Mouse (Mus musculus) heart, adult 2 months (tissue): ENCODE results near the gene Ccr7. TPM values are rescaled to one million over a fixed set of nuclear protein-coding genes. Genes with fewer than 3 reads are reported as not detected.

Experiments
- DNase-seq, 2 experiments: peaks; one replicate each; pipeline ENCODE4 v3.0.0; 2021
- H3K27ac ChIP-seq: fragments of 200-600 bp; 2 replicates; pipeline ENCODE4 v1.8.1; 2022
- H3K27me3 ChIP-seq: fragments of 200-500 bp; 2 replicates; pipeline ENCODE4 v1.6.1; 2012; ENCODE audit warnings: mild to moderate bottlenecking, low read length, inconsistent platforms, mixed read lengths; ENCODE audit not compliant: control insufficient read depth, insufficient read depth
- H3K36me3 ChIP-seq: fragments of 200-500 bp; 2 replicates; pipeline ENCODE4 v1.6.1; 2012; ENCODE audit warnings: low read length, inconsistent platforms; ENCODE audit not compliant: control insufficient read depth, insufficient read depth
- H3K4me1 ChIP-seq: fragments of 200-500 bp; 2 replicates; pipeline ENCODE4 v1.6.1; 2011; ENCODE audit warnings: low read length; ENCODE audit not compliant: control insufficient read depth, insufficient read depth
- H3K4me3 ChIP-seq: fragments of 200-600 bp; 2 replicates; pipeline ENCODE4 v1.8.1; 2022
- H3K79me2 ChIP-seq: fragments of 200-500 bp; replicated peaks from 2 replicates; pipeline ENCODE4 v1.6.1; 2012; ENCODE audit warnings: mild to moderate bottlenecking, inconsistent platforms, low read length, moderate library complexity, mixed read lengths; ENCODE audit not compliant: control insufficient read depth, insufficient read depth
- H3K9ac ChIP-seq: fragments of 200-500 bp; 2 replicates; pipeline ENCODE4 v1.6.1; 2012; ENCODE audit warnings: low read depth, mild to moderate bottlenecking, control low read depth, inconsistent platforms, low read length, mixed read lengths
- CTCF ChIP-seq: fragments of 200-600 bp; IDR thresholded peaks from 2 replicates; pipeline ENCODE4 v1.8.1; 2022; ENCODE audit warnings: antibody characterized with exemption, mild to moderate bottlenecking, moderate library complexity
- EP300 ChIP-seq: fragments of 200-500 bp; IDR thresholded peaks from 2 replicates; pipeline ENCODE4 v1.6.1; 2011; ENCODE audit warnings: low read depth, low read length, control low read depth; ENCODE audit not compliant: insufficient read depth
- POLR2A ChIP-seq: fragments of 200-500 bp; IDR thresholded peaks from 2 replicates; pipeline ENCODE4 v1.6.1; 2011; ENCODE audit warnings: mild to moderate bottlenecking, low read depth, low read length, control low read depth; ENCODE audit not compliant: insufficient read depth
- WGBS: fragments of 180-500 bp; shearing (Covaris S2); methylation state at CpG from one replicate; pipeline ENCODE4 v1.1.7; 2018; 5-methylcytosine and 5-hydroxymethylcytosine counted together
- intact Hi-C: fragments of 180-260 bp; cut with DNase I; formaldehyde crosslinking; loops from one replicate; pipeline ENCODE4 v1.15.1; 2025
- polyA plus RNA-seq: library from polyadenylated mRNA; depleted of rRNA; stranded (reverse); fragments of >200 nt; gene quantifications from 2 replicates; pipeline ENCODE4 v1.2.3, GENCODE M21; 2012; rRNA removed
- total RNA-seq, 2 experiments: library from RNA; stranded (reverse); gene quantifications; 2 replicates each; pipeline ENCODE4 v1.2.3; 2021

Ccr7 gene
- total and polyA plus RNA-seq, 3 experiments = 0.29 to 2.7 (median 0.59) TPM

GRCm38 (mm10) chr11:99095759-99096158 lies 59.1 kb downstream of the Ccr7 start:
- no peak overlapping the region for H3K27ac ChIP-seq
- no peak overlapping the region for H3K4me3 ChIP-seq
- no peaks in the 10 kb centered on the region for H3K79me2 ChIP-seq
- peaks cover 6% of the 10 kb centered on the region for H3K4me1 ChIP-seq
- no peaks in the 10 kb centered on the region for H3K27me3 ChIP-seq
- intact Hi-C loops = no loop called here
- TF ChIP-seq EP300 = no peak
- TF ChIP-seq POLR2A = no peak
- no peak for TF ChIP-seq CTCF
- H3K36me3 ChIP-seq = no peaks in the 10 kb centered on the region
- 90% methylated on average over 4 of the region's 4 CpGs for WGBS
- no peak overlapping the region for H3K9ac ChIP-seq
- DNase-seq = no peak

GRCm38 (mm10) chr11:99094911-99095676 lies 59.8 kb downstream of the Ccr7 start:
- WGBS = 51% methylated on average over 2 of the region's 2 CpGs

More at GRCm38 (mm10) chr11:99094911-99095676, 59.8 kb downstream of the Ccr7 start:
- H3K27me3 ChIP-seq = no peaks in the 10 kb centered on the region
- H3K9ac ChIP-seq = no peak overlapping the region
- H3K36me3 ChIP-seq = no peaks in the 10 kb centered on the region
- no peak overlapping the region for H3K27ac ChIP-seq
- H3K4me3 ChIP-seq = no peak overlapping the region
- peaks cover 6% of the 10 kb centered on the region for H3K4me1 ChIP-seq
- no peak for TF ChIP-seq EP300
- no peak for TF ChIP-seq POLR2A
- no peak for TF ChIP-seq CTCF
- no peak for DNase-seq
- intact Hi-C loops = no loop called here
- H3K79me2 ChIP-seq = no peaks in the 10 kb centered on the region

Other genes starting within 250 kb of the Ccr7 start
- under 1 TPM; 0.13 to 0.32 TPM for gene Cdc6, start 247.3 kb downstream of the Ccr7 start, total RNA-seq
- 0.14 and 0.26 TPM in 2 replicates for gene Cdc6, start 247.3 kb downstream of the Ccr7 start, polyA plus RNA-seq
- gene Rara, start 227.3 kb downstream of the Ccr7 start, total RNA-seq = 10 to 100 TPM; 10.1 to 12.8 TPM
- gene Rara, start 227.3 kb downstream of the Ccr7 start, polyA plus RNA-seq = 7.1 and 10.9 TPM in 2 replicates
- under 1 TPM; 0.27 to 0.31 TPM for gene Gjd3, start 172.1 kb downstream of the Ccr7 start, total RNA-seq
- 0.94 and 1.6 TPM in 2 replicates for gene Gjd3, start 172.1 kb downstream of the Ccr7 start, polyA plus RNA-seq
- 1 to 10 TPM; 1.4 to 2.3 TPM for gene Top2a, start 130.9 kb downstream of the Ccr7 start, total RNA-seq
- gene Top2a, start 130.9 kb downstream of the Ccr7 start, polyA plus RNA-seq = 0.27 and 0.56 TPM in 2 replicates
- 10 to 100 TPM; 81.8 to 84.2 TPM for gene Igfbp4, start 113.8 kb downstream of the Ccr7 start, total RNA-seq
- gene Igfbp4, start 113.8 kb downstream of the Ccr7 start, polyA plus RNA-seq = 163 and 216 TPM in 2 replicates
- gene Tns4, start 65.8 kb downstream of the Ccr7 start, total RNA-seq = under 1 TPM; 0.16 to 0.23 TPM
- gene Tns4, start 65.8 kb downstream of the Ccr7 start, polyA plus RNA-seq = 0.49 and 1.1 TPM in 2 replicates
- 10 to 100 TPM; 41.8 to 44.6 TPM for gene Smarce1, start 75.9 kb upstream of the Ccr7 start, total RNA-seq
- gene Smarce1, start 75.9 kb upstream of the Ccr7 start, polyA plus RNA-seq = 22.2 and 29.3 TPM in 2 replicates
- gene Krt222, start 89.0 kb upstream of the Ccr7 start, total RNA-seq = 10 to 100 TPM; 26.9 to 31.0 TPM
- 6.8 and 12.7 TPM in 2 replicates for gene Krt222, start 89.0 kb upstream of the Ccr7 start, polyA plus RNA-seq
- not detected for gene Krt24, start 130.2 kb upstream of the Ccr7 start, total RNA-seq
- gene Krt24, start 130.2 kb upstream of the Ccr7 start, polyA plus RNA-seq = not detected in 2 replicates
- gene Krt25, start 167.9 kb upstream of the Ccr7 start, total RNA-seq = not detected
- gene Krt25, start 167.9 kb upstream of the Ccr7 start, polyA plus RNA-seq = not detected in 2 replicates
- not detected for gene Krt26, start 182.9 kb upstream of the Ccr7 start, total RNA-seq
- not detected in 2 replicates for gene Krt26, start 182.9 kb upstream of the Ccr7 start, polyA plus RNA-seq
- gene Krt27, start 196.0 kb upstream of the Ccr7 start, total RNA-seq = not detected
- gene Krt27, start 196.0 kb upstream of the Ccr7 start, polyA plus RNA-seq = not detected in 2 replicates
- gene Krt28, start 219.8 kb upstream of the Ccr7 start, total RNA-seq = not detected
- gene Krt28, start 219.8 kb upstream of the Ccr7 start, polyA plus RNA-seq = not detected in 2 replicates
- 1 to 10 TPM; 4.4 to 5.1 TPM for gene Krt10, start 234.3 kb upstream of the Ccr7 start, total RNA-seq
- gene Krt10, start 234.3 kb upstream of the Ccr7 start, polyA plus RNA-seq = 0.76 and 1.6 TPM in 2 replicates